Mouse (Mus musculus): ENCODE data around the gene Tnf. TPM values are rescaled to one million over a fixed set of nuclear protein-coding genes. Genes with fewer than 3 reads are reported as not detected.

Tnf gene
- total RNA-seq (2023), result 10 to 100 TPM; 71.0 to 84.1 TPM

GRCm38 (mm10) chr17:35201787-35202186, at the start of gene Tnf:
Gene Tnf (minus strand): TSS chr17:35202007.

GRCm38 (mm10) chr17:35241305-35242014, 39.7 kb upstream of the Tnf start, which contains the start of gene Ddx39b:
Gene Ddx39b (plus strand): TSS chr17:35241746.

GRCm38 (mm10) chr17:35235614-35236389, 34.0 kb upstream of the Tnf start, which contains the start of gene Nfkbil1:
Gene Nfkbil1 (minus strand): TSS chr17:35235792.

GRCm38 (mm10) chr17:35233114-35233980, 31.5 kb upstream of the Tnf start, which contains the start of gene Atp6v1g2:
Gene Atp6v1g2 (plus strand): TSS chr17:35233660.

GRCm38 (mm10) chr17:35220156-35220952, 18.5 kb upstream of the Tnf start, which contains the start of gene Gm16181:
Gene Gm16181 (plus strand): TSS chr17:35220834.

GRCm38 (mm10) chr17:35204494-35205379, 2.9 kb upstream of the Tnf start, which contains the start of gene Lta:
Gene Lta (minus strand): TSS chr17:35205351.

GRCm38 (mm10) chr17:35193881-35194843, 7.6 kb downstream of the Tnf start, which contains the start of gene Ltb:
Gene Ltb (plus strand): TSS chr17:35194439.

GRCm38 (mm10) chr17:35187959-35188610, 13.7 kb downstream of the Tnf start, which contains the start of gene Lst1:
Gene Lst1 (minus strand): TSS chr17:35188439.

GRCm38 (mm10) chr17:35175968-35176367, 25.8 kb downstream of the Tnf start, which contains the start of gene Aif1:
Gene Aif1 (minus strand): TSS chr17:35176068.

GRCm38 (mm10) chr17:35164568-35165450, 37.0 kb downstream of the Tnf start, which contains the start of gene Prrc2a:
Gene Prrc2a (minus strand): TSS chr17:35164897.

Other genes with a start within 250 kb of the Tnf start
- 100 to 1,000 TPM in 1 of 2 experiments, 10 to 100 TPM in 1; 58.3 to 134 TPM for gene Hspa1b, start 242.8 kb downstream of the Tnf start, total RNA-seq (2023)
- not detected for gene Gm20481, start 232.1 kb downstream of the Tnf start, total RNA-seq (2023)
- 100 to 1,000 TPM in 1 of 2 experiments, 10 to 100 TPM in 1; 86.4 to 244 TPM for gene Hspa1a, start 229.9 kb downstream of the Tnf start, total RNA-seq (2023)
- gene Hspa1l, start 229.3 kb downstream of the Tnf start, total RNA-seq (2023), result under 1 TPM in 1 of 2 experiments, not detected in 1; 0.20 TPM
- gene Lsm2, start 220.1 kb downstream of the Tnf start, total RNA-seq (2023), result 10 to 100 TPM; 41.4 to 45.7 TPM
- gene Vars, start 201.0 kb downstream of the Tnf start, total RNA-seq (2023), result 10 to 100 TPM; 61.7 to 68.3 TPM
- gene Vwa7, start 185.4 kb downstream of the Tnf start, total RNA-seq (2023), result under 1 TPM in 1 of 2 experiments, not detected in 1; 0.15 TPM
- 1 to 10 TPM; 1.3 to 2.1 TPM for gene Sapcd1, start 174.0 kb downstream of the Tnf start, total RNA-seq (2023)
- 10 to 100 TPM; 11.5 to 12.5 TPM for gene Msh5, start 155.3 kb downstream of the Tnf start, total RNA-seq (2023)
- 100 to 1,000 TPM; 262 to 285 TPM for gene Clic1, start 152.0 kb downstream of the Tnf start, total RNA-seq (2023)
- 1 to 10 TPM; 2.5 to 3.1 TPM for gene Ddah2, start 143.0 kb downstream of the Tnf start, total RNA-seq (2023)
- gene Ly6g6c, start 136.6 kb downstream of the Tnf start, total RNA-seq (2023), result 1 to 10 TPM in 1 of 2 experiments, not detected in 1; 1.0 TPM
- gene Mpig6b, start 135.8 kb downstream of the Tnf start, total RNA-seq (2023), result under 1 TPM in 1 of 2 experiments, not detected in 1; 0.26 TPM
- gene Ly6g6e, start 125.1 kb downstream of the Tnf start, total RNA-seq (2023), result not detected
- gene Ly6g6d, start 123.9 kb downstream of the Tnf start, total RNA-seq (2023), result not detected
- gene Ly6g6f, start 116.4 kb downstream of the Tnf start, total RNA-seq (2023), result under 1 TPM in 1 of 2 experiments, not detected in 1; 0.35 TPM
- 10 to 100 TPM; 50.2 to 58.4 TPM for gene Abhd16a, start 112.7 kb downstream of the Tnf start, total RNA-seq (2023)
- not detected for gene Ly6g5c, start 93.7 kb downstream of the Tnf start, total RNA-seq (2023)
- 10 to 100 TPM; 13.5 to 16.4 TPM for gene Ly6g5b, start 86.6 kb downstream of the Tnf start, total RNA-seq (2023)
- gene Gpank1, start 80.6 kb downstream of the Tnf start, total RNA-seq (2023), result 10 to 100 TPM; 20.2 to 26.5 TPM
- gene Csnk2b, start 80.0 kb downstream of the Tnf start, total RNA-seq (2023), result 100 to 1,000 TPM; 172 TPM
- gene D17H6S53E, start 75.6 kb downstream of the Tnf start, total RNA-seq (2023), result 10 to 100 TPM; 16.4 to 24.3 TPM
- gene Apom, start 70.0 kb downstream of the Tnf start, total RNA-seq (2023), result under 1 TPM in 1 of 2 experiments, not detected in 1; 0.42 TPM
- gene Bag6, start 66.8 kb downstream of the Tnf start, total RNA-seq (2023), result 100 to 1,000 TPM; 222 to 226 TPM
- 100 to 1,000 TPM; 180 to 195 TPM for gene Prrc2a, start 37.1 kb downstream of the Tnf start, total RNA-seq (2023)
- 10 to 100 TPM; 18.0 to 18.3 TPM for gene Aif1, start 25.9 kb downstream of the Tnf start, total RNA-seq (2023)
- 100 to 1,000 TPM; 564 to 656 TPM for gene Lst1, start 13.6 kb downstream of the Tnf start, total RNA-seq (2023)
- 10 to 100 TPM; 84.2 to 91.5 TPM for gene Ltb, start 7.6 kb downstream of the Tnf start, total RNA-seq (2023)
- gene Lta, start 3.3 kb upstream of the Tnf start, total RNA-seq (2023), result not detected
- gene Gm16181, start 18.8 kb upstream of the Tnf start, total RNA-seq (2023), result not detected
- 1 to 10 TPM; 2.2 to 4.8 TPM for gene Atp6v1g2, start 31.7 kb upstream of the Tnf start, total RNA-seq (2023)
- gene Nfkbil1, start 33.8 kb upstream of the Tnf start, total RNA-seq (2023), result 10 to 100 TPM; 18.6 to 19.5 TPM
- gene Ddx39b, start 39.7 kb upstream of the Tnf start, total RNA-seq (2023), result 100 to 1,000 TPM; 208 to 239 TPM
- gene H2-D1, start 60.7 kb upstream of the Tnf start, total RNA-seq (2023), result 1,000 to 10,000 TPM; 1,522 to 1,549 TPM
- 1 to 10 TPM; 6.7 to 6.9 TPM for gene H2-Q1, start 118.4 kb upstream of the Tnf start, total RNA-seq (2023)
- gene H2-Q2, start 140.2 kb upstream of the Tnf start, total RNA-seq (2023), result 1 to 10 TPM; 5.5 to 6.4 TPM
- gene H2-Q4, start 177.6 kb upstream of the Tnf start, total RNA-seq (2023), result 10 to 100 TPM; 73.7 to 78.8 TPM
- 10 to 100 TPM; 16.6 to 19.4 TPM for gene H2-Q6, start 222.8 kb upstream of the Tnf start, total RNA-seq (2023)
- gene H2-Q7, start 237.1 kb upstream of the Tnf start, total RNA-seq (2023), result 10 to 100 TPM; 15.6 to 18.5 TPM